Mouse (Mus musculus) thymus, postnatal 36 days (tissue): ENCODE data around the gene Trak1.
"Not testable (repeated sequence)": the region's sequence is repeated elsewhere in the genome, so short reads cannot be mapped to it uniquely, and the experiment has no call there.

Experiments
- DNase-seq, 2 experiments: peaks; one replicate each; pipeline ENCODE4 v3.0.0; 2022; ENCODE audit warnings: mixed read lengths in 2 of 2

Gene Trak1

GRCm38 (mm10) chr9:121321118-121321517, 23.8 kb downstream of the Trak1 start:
- no peak for DNase-seq

GRCm38 (mm10) chr9:121322034-121322433, 24.7 kb downstream of the Trak1 start:
- DNase-seq = no peak

- not testable (repeated sequence) for DNase-seq
Observed at GRCm38 (mm10) chr9:121328342-121328741, 31.0 kb downstream of the Trak1 start.

GRCm38 (mm10) chr9:121329181-121329580, 31.9 kb downstream of the Trak1 start:
- DNase-seq = no peak

- no peak for DNase-seq
Observed at GRCm38 (mm10) chr9:121330065-121330464, 32.8 kb downstream of the Trak1 start.

GRCm38 (mm10) chr9:121331438-121331837, 34.1 kb downstream of the Trak1 start:
- no peak for DNase-seq

- peak; percentile 42 to 67 for DNase-seq
Observed at GRCm38 (mm10) chr9:121331878-121332630, 34.8 kb downstream of the Trak1 start.

GRCm38 (mm10) chr9:121333559-121333958, 36.3 kb downstream of the Trak1 start:
- no peak for DNase-seq

- no peak for DNase-seq
Observed at GRCm38 (mm10) chr9:121334311-121334851, 37.1 kb downstream of the Trak1 start.

- no peak for DNase-seq
Observed at GRCm38 (mm10) chr9:121335568-121335967, 38.3 kb downstream of the Trak1 start.

GRCm38 (mm10) chr9:121336324-121336946, 39.1 kb downstream of the Trak1 start:
- DNase-seq = no peak

GRCm38 (mm10) chr9:121337216-121337937, 40.1 kb downstream of the Trak1 start:
- DNase-seq = no peak

GRCm38 (mm10) chr9:121337938-121338289, 40.6 kb downstream of the Trak1 start:
- no peak for DNase-seq

- DNase-seq = no peak
Observed at GRCm38 (mm10) chr9:121341832-121342231, 44.5 kb downstream of the Trak1 start.

- DNase-seq = no peak
Observed at GRCm38 (mm10) chr9:121342510-121343110, 45.3 kb downstream of the Trak1 start.

GRCm38 (mm10) chr9:121343122-121343876, 46.0 kb downstream of the Trak1 start:
- DNase-seq = no peak

GRCm38 (mm10) chr9:121344344-121344743, 47.0 kb downstream of the Trak1 start:
- DNase-seq = no peak

- no peak for DNase-seq
Observed at GRCm38 (mm10) chr9:121345427-121346130, 48.3 kb downstream of the Trak1 start.

- no peak for DNase-seq
Observed at GRCm38 (mm10) chr9:121346635-121347034, 49.3 kb downstream of the Trak1 start.

- DNase-seq = no peak
Observed at GRCm38 (mm10) chr9:121347981-121348380, 50.7 kb downstream of the Trak1 start.

- no peak for DNase-seq
Observed at GRCm38 (mm10) chr9:121348476-121348875, 51.2 kb downstream of the Trak1 start.

- DNase-seq = no peak
Observed at GRCm38 (mm10) chr9:121349111-121349510, 51.8 kb downstream of the Trak1 start.
